Mouse (Mus musculus) stomach, postnatal 0 days (tissue): ENCODE measurements around the gene Hnrnpr. TPM values are rescaled to one million over a fixed set of nuclear protein-coding genes. Genes with fewer than 3 reads are reported as not detected.

Experiments used
- ATAC-seq: fragments of 200-750 bp; cut with Nextera tagmentation; 2 replicates; pipeline ENCODE4 v1.8.0; 2017; ENCODE audit not compliant: low FRiP score, low TSS enrichment
- DNase-seq: peaks from one replicate; pipeline ENCODE4 v3.0.0-alpha.2; 2016; ENCODE audit warnings: low spot score
- H3K27ac ChIP-seq: fragments of 300-500 bp; sonication (generic); replicated peaks from 2 replicates; pipeline ENCODE4 v1.5.1; 2014; ENCODE audit warnings: mild to moderate bottlenecking, control low read depth
- H3K27me3 ChIP-seq: fragments of 300-500 bp; sonication (generic); 2 replicates; pipeline ENCODE4 v1.6.1; 2014; ENCODE audit warnings: low read length; ENCODE audit not compliant: control insufficient read depth, insufficient read depth
- H3K36me3 ChIP-seq: fragments of 300-500 bp; sonication (generic); 2 replicates; pipeline ENCODE4 v1.6.1; 2014; ENCODE audit warnings: low read length, mixed read lengths; ENCODE audit not compliant: control insufficient read depth, insufficient read depth
- H3K4me1 ChIP-seq: fragments of 300-500 bp; sonication (generic); replicated peaks from 2 replicates; pipeline ENCODE4 v1.6.1; 2014; ENCODE audit warnings: antibody characterized with exemption; ENCODE audit not compliant: control insufficient read depth, insufficient read depth
- H3K4me2 ChIP-seq: fragments of 300-500 bp; sonication (generic); replicated peaks from 2 replicates; pipeline ENCODE4 v1.6.1; 2014; ENCODE audit warnings: low read depth, mild to moderate bottlenecking, control low read depth, moderate library complexity
- H3K4me3 ChIP-seq: fragments of 300-500 bp; sonication (generic); 2 replicates; pipeline ENCODE4 v1.5.1; 2014; ENCODE audit warnings: low read depth, low read length, control low read depth
- H3K9ac ChIP-seq: fragments of 300-500 bp; sonication (generic); 2 replicates; pipeline ENCODE4 v1.6.1; 2014; ENCODE audit warnings: mild to moderate bottlenecking, low read length, control low read depth, mixed read lengths
- H3K9me3 ChIP-seq: fragments of 300-500 bp; sonication (generic); 2 replicates; pipeline ENCODE4 v1.6.1; 2016; ENCODE audit warnings: low read length; ENCODE audit not compliant: control insufficient read depth
- CTCF ChIP-seq: IDR thresholded peaks from 2 replicates; pipeline ENCODE4 v1.5.1; 2016; ENCODE audit warnings: antibody characterized with exemption, low read depth, mild to moderate bottlenecking, moderate library complexity
- EP300 ChIP-seq: optimal IDR thresholded peaks from 2 replicates; pipeline ENCODE3; 2016; ENCODE audit warnings: antibody characterized with exemption
- WGBS: fragments of 180-500 bp; shearing (Covaris S2); extraction: QIAGEN DNeasy Blood & Tissue Kit; methylation state at CpG from one replicate; pipeline ENCODE4 v1.1.7; 2014; 5-methylcytosine and 5-hydroxymethylcytosine counted together
- polyA plus RNA-seq: library from polyadenylated mRNA; unstranded; fragments of >200 nt; fragmentation: Nextera tagmentation; extraction: Ambion mirVana; gene quantifications from 2 replicates; pipeline ENCODE4 v1.2.1, GENCODE M21; 2015

The Hnrnpr gene
- polyA plus RNA-seq, 1 experiment from 2014 or later = 54.8 TPM

DNA sequence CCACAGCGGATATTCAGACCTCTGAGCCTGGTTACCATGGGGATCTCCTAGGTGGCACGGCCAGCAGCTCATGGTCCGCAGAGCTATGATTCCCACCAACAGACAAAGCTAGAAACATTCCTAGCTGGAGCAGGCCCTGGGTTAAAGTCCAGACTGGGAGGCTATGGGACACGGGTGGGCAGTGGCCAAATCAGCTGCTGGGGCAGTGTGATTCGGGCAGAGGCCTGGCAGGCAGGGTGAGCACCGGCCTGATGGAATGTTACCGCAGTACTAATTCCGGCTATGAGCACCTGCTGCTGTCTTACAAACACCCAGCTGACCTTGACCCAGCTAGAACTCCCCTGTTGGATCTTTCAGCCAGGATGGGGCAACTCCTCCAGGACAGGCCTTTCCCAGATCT is 40.1 kb upstream of the Hnrnpr start:
- Histone ChIP-seq H3K27ac (no peak overlapping the region), H3K36me3 (peaks cover 4% of the 10 kb centered on the region; the same call in 1 of the 2 replicates), H3K9me3 (0 out of 2 replicates have a peak, but pooled peaks cover 10% of the 10 kb centered on the region), H3K4me3 (no peak overlapping the region), H3K4me2 (no peak overlapping the region), H3K9ac (no peak overlapping the region), H3K4me1 (no peaks in the 10 kb centered on the region), H3K27me3 (no peaks in the 10 kb centered on the region)
- no peak for DNase-seq
- TF ChIP-seq CTCF (no peak), EP300 (no peak)
- ATAC-seq = no peak
- 83% methylated on average over 8 of the region's 8 CpGs for WGBS

DNA sequence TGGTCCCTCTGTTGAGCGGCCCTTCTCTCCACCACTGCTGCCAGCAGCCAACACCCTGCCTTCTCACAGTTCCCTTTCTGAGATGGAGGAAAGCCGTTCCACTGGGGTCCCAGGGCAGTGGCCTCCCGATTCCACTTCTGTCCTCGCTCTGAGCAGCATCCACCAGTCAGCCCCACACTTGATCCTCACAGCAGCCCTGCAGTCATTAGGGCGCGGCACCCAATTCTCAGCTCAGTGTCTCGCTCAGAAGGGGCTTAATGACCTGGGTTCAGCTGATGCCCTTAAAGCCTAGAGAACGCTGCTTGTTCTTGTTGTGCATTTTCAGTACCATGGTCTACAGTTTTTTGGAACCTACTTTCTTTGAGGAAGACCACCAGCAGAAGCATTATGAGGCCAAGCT is 29.6 kb upstream of the Hnrnpr start:
- no peak overlapping the region for H3K4me2 ChIP-seq
- no peaks in the 10 kb centered on the region for H3K27me3 ChIP-seq
- TF ChIP-seq EP300 (no peak), CTCF (no peak)
- H3K36me3 ChIP-seq = no peaks in the 10 kb centered on the region
- ATAC-seq (no peak), DNase-seq (no peak)
- H3K4me3 ChIP-seq = no peak overlapping the region
- no peaks in the 10 kb centered on the region for H3K9me3 ChIP-seq
- WGBS = 80% methylated on average over 8 of the region's 8 CpGs
- H3K4me1 ChIP-seq = no peaks in the 10 kb centered on the region; the same call in none of the 2 replicates
- no peak overlapping the region for H3K9ac ChIP-seq
- H3K27ac ChIP-seq = no peak overlapping the region

DNA sequence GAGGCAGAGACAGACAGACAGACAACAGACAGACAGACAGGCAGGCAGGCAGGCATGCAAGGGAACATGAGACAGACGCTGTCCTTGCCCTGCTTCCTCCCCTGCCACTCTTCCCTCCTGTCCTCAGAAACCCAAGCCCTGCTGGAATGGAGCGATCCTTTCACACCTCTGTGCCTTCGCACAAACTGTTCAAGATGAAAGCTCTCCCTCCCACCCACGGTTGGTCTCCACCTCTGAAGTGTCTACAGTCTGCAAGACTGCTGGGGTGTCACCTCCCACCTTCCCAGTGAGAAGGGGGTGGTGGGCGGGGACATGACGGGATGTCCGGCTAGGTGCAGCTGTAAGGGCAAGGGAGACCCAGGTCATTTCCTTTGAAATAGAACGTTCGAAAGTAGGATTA is 29.1 kb upstream of the Hnrnpr start:
- Histone ChIP-seq H3K4me3 (no peak overlapping the region), H3K4me2 (no peak overlapping the region), H3K36me3 (no peaks in the 10 kb centered on the region), H3K9ac (no peak overlapping the region), H3K4me1 (no peaks in the 10 kb centered on the region; the same call in none of the 2 replicates), H3K9me3 (no peaks in the 10 kb centered on the region), H3K27me3 (no peaks in the 10 kb centered on the region), H3K27ac (peak overlapping the region; percentile 24; the same call in 1 of the 2 replicates)
- 61% methylated on average over 9 of the region's 9 CpGs for WGBS
- DNase-seq (no peak), ATAC-seq (no peak)
- no peak for TF ChIP-seq EP300
- TF ChIP-seq CTCF = no peak

DNA sequence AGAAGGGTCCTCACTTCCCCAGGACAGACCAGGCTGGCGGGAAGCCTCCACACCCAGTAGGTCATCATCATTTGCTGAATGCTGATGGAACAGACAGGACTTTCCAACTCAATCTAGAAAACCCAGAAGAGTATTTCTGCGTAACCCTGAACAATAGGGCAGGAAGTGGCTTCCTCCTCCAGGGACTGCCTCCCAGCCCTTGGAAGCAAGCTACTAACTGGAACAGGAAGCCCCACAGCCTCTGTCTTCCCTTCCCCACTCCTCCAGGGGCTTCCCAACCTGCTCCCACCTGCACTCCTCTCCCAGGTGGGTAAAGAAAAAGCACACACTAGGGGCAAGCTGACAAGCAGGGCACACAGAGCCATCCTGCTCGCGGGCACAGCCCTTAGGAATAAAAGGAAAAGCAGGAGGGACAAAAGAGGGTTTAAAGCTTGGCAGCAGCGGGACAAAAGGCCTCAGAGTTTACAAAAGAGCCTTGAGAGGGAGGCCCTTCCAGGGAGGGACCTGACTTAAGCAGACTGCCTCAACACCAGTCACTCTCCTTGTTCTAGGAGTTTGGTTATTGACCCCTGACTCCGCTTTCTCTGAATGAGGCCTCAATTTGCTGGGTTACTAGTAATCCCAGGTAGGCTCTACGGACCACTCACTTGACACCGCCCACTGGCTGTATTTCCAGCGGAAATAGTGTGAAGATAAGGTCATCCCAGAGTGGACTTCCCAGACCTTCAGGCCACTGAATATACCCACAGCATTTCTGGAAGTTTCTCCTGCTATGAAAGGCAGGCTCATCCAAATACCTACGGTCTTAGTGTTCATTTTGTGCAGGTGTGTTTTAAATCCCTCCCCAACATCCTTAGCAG is 27.9 kb upstream of the Hnrnpr start:
- Histone ChIP-seq H3K36me3 (0 out of 2 replicates have a peak, but pooled peaks cover 5% of the 10 kb centered on the region), H3K4me3 (no peak overlapping the region), H3K4me1 (peaks cover 2% of the 10 kb centered on the region), H3K27ac (peak overlapping the region; percentile 95), H3K4me2 (0 out of 2 replicates have a peak overlapping the region, but pooled peaks have one; percentile 2), H3K27me3 (no peaks in the 10 kb centered on the region), H3K9ac (peak overlapping the region; percentile 55), H3K9me3 (no peaks in the 10 kb centered on the region)
- TF ChIP-seq CTCF = no peak
- no peak for TF ChIP-seq EP300
- DNase-seq = peak; percentile 40
- ATAC-seq = no peak
- WGBS = 27% methylated on average over 10 of the region's 10 CpGs

- Histone ChIP-seq H3K27me3 (no peaks in the 10 kb centered on the region), H3K4me1 (peaks cover 2% of the 10 kb centered on the region), H3K27ac (peak overlapping the region; percentile 95), H3K4me3 (no peak overlapping the region), H3K9me3 (no peaks in the 10 kb centered on the region), H3K36me3 (0 out of 2 replicates have a peak, but pooled peaks cover 8% of the 10 kb centered on the region), H3K4me2 (peak overlapping the region; percentile 77; the same call in 1 of the 2 replicates), H3K9ac (no peak overlapping the region)
- ATAC-seq (no peak), DNase-seq (no peak)
- 27% methylated on average over 2 of the region's 2 CpGs for WGBS
- TF ChIP-seq CTCF (no peak), EP300 (no peak)
Measured at GRCm38 (mm10) chr4:136283783-136284182, 27.0 kb upstream of the Hnrnpr start.

- peak within 1 kb of the TSS; percentile 77 for H3K4me2 ChIP-seq
Measured at GRCm38 (mm10) chr4:136284455-136284854, 26.3 kb upstream of the Hnrnpr start, which contains the start of gene Zfp46. TSS of gene Zfp46 (plus strand) at chr4:136284683.

More at GRCm38 (mm10) chr4:136284455-136284854, 26.3 kb upstream of the Hnrnpr start, which contains the start of gene Zfp46:
- no peak for ATAC-seq
- peak within 1 kb of the TSS; percentile 52 for H3K9ac ChIP-seq
- TF ChIP-seq CTCF = no peak
- TF ChIP-seq EP300 = no peak
- peak within 1 kb of the TSS; percentile 67 for H3K4me3 ChIP-seq
- WGBS = 18% methylated on average over 5 of the region's 5 CpGs
- H3K4me1 ChIP-seq = peaks cover 2% of the 10 kb centered on the region
- no peaks in the 10 kb centered on the region for H3K9me3 ChIP-seq
- peak; percentile 41 for DNase-seq
- peaks cover 10% of the 10 kb centered on the region; the same call in 1 of the 2 replicates for H3K36me3 ChIP-seq
- H3K27me3 ChIP-seq = no peaks in the 10 kb centered on the region
- H3K27ac ChIP-seq = peak within 1 kb of the TSS; percentile 95
